Mouse (Mus musculus): ENCODE data around the gene Psmf1. TPM values are rescaled to one million over a fixed set of nuclear protein-coding genes. Genes with fewer than 3 reads are reported as not detected.

Gene Psmf1
- polyA plus RNA-seq, 1 experiment from 2014 or later: 28.0 TPM

DNA sequence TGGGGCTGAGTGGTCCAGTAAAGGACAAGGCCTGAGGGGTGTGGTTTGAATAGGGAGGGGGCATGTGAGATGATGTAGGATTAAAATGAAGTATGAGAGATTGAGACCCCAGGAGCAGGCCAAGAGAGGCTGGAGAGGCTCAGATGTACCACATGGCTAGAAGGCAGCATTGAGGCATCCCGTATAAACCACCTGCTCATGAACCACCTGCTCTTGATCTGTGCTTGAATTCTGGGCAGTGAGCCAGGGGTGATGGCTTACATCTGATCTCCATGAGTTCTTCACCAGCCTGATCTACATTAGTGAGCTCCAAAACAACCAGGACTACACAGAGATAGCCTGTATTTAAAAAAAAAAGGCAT is 73.0 kb downstream of the Psmf1 start:
- H3K4me1 ChIP-seq: 0 out of 2 replicates have a peak, but pooled peaks cover 5% of the 10 kb centered on the region
- no peak overlapping the region for H3K4me2 ChIP-seq
- H3K4me3 ChIP-seq: no peak overlapping the region
- WGBS: 41% methylated on average over 1 of the region's 1 CpGs
- no peak overlapping the region for H3K9ac ChIP-seq
- H3K36me3 ChIP-seq: no peaks in the 10 kb centered on the region
- no peaks in the 10 kb centered on the region for H3K9me3 ChIP-seq
- peaks cover 44% of the 10 kb centered on the region for H3K27me3 ChIP-seq (replicated peaks)
- ATAC-seq (ENCODE audit: extremely low read depth, insufficient number of reproducible peaks, low FRiP score, low TSS enrichment): no peak
- no peak overlapping the region for H3K27ac ChIP-seq (replicated peaks)

DNA sequence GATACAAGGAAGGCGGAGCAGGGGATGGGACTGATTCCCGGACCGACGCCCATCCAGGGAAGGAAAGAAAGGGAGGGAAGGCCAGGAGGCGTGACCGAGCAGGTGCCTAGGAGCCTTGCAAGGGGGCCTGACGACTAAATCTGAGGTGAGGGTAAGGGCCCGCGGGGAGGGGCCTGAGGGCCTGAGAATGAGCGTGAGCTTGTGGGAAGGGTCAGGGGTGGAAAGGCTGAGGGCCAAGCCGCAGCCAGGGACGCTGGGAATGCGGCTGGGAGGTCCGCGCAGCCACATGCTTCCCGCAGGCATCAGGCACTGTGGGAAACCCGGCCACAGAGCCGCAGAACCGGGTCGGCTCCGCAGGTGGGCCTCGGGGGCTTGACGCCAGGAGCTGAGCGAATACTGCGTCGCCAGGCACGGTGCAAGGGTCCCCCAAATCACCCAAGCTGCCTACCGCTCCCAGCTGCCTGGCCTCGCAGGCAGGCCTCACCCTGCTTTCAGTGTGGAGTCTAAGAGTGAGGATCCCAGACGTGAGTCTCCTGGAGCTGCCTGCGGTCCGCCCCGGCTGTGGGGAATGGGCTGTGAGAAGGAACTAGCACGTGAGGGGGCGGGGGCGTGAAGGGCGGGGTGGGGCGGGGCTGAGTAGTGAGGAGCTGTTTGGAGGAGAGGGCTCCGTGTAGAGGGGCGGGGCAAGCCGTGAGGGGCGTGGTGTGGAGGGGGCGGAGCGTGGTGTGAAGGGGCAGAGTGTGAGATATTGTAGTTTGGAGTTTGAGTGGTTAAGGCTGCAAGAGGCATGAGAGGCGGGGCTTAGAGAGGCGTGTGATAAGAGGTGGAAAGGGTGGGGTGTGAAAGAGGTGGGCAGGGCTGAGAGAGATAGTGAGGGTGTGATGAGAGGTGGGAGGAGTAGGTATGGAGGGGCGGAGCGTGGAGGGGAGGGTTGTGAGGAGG is 73.7 kb downstream of the Psmf1 start:
- no peak overlapping the region; the same call in 1 of the 2 replicates for H3K9ac ChIP-seq
- no peak overlapping the region for H3K27ac ChIP-seq (replicated peaks)
- no peaks in the 10 kb centered on the region for H3K9me3 ChIP-seq
- H3K4me2 ChIP-seq: peak overlapping the region; percentile 49
- peaks cover 44% of the 10 kb centered on the region for H3K27me3 ChIP-seq (replicated peaks)
- no peaks in the 10 kb centered on the region for H3K36me3 ChIP-seq
- peak overlapping the region; percentile 13; the same call in 1 of the 2 replicates for H3K4me3 ChIP-seq
- no peak for ATAC-seq (ENCODE audit: extremely low read depth, insufficient number of reproducible peaks, low FRiP score, low TSS enrichment)
- H3K4me1 ChIP-seq: 0 out of 2 replicates have a peak, but pooled peaks cover 5% of the 10 kb centered on the region
- 28% methylated on average over 48 of the region's 48 CpGs for WGBS

DNA sequence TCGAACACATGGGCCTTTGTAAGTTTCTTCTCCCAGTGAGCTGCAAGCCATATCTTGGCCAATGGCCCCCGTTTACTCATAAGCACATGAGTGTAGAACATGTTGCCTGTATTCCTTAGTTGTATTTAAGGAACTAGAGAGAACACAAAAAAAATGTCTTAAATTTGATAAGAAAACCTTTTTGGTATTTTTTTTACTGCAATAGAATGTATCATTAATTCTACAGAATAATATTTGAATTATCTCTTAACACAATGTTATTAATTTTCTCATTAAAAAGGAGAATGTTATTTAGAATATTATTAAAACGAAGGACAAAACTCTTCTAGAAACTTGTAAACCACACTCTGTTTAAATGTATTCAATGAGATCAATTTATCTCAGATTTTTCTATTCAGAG is 75.6 kb downstream of the Psmf1 start, which contains the start of gene Rad21l:
Gene Rad21l, minus strand, starts transcription at position 101 of the 400 bp plus-strand sequence.
- H3K27me3 ChIP-seq (replicated peaks): peaks cover 34% of the 10 kb centered on the region
- H3K4me3 ChIP-seq: no peak within 1 kb of the TSS
- no peaks in the 10 kb centered on the region for H3K9me3 ChIP-seq
- H3K4me1 ChIP-seq: 0 out of 2 replicates have a peak, but pooled peaks cover 5% of the 10 kb centered on the region
- H3K36me3 ChIP-seq: no peaks in the 10 kb centered on the region
- H3K9ac ChIP-seq: no peak within 1 kb of the TSS
- WGBS: 58% methylated on average over 3 of the region's 3 CpGs
- no peak within 1 kb of the TSS for H3K27ac ChIP-seq (replicated peaks)
- no peak within 1 kb of the TSS for H3K4me2 ChIP-seq
- no peak for ATAC-seq (ENCODE audit: extremely low read depth, insufficient number of reproducible peaks, low FRiP score, low TSS enrichment)

Other genes with a start within 250 kb of the Psmf1 start
- 657 and 732 TPM in 2 replicates for gene Fkbp1a, start 201.7 kb downstream of the Psmf1 start, polyA plus RNA-seq (2015; fragmentation: Nextera tagmentation; extraction: Ambion mirVana)
- gene Sdcbp2, start 171.6 kb downstream of the Psmf1 start, polyA plus RNA-seq (2015; fragmentation: Nextera tagmentation; extraction: Ambion mirVana): 1.6 and 2.0 TPM in 2 replicates
- gene Snph, start 111.6 kb downstream of the Psmf1 start, polyA plus RNA-seq (2015; fragmentation: Nextera tagmentation; extraction: Ambion mirVana): 0.31 and 0.37 TPM in 2 replicates
- not detected in 2 replicates for gene Rad21l, start 75.7 kb downstream of the Psmf1 start, polyA plus RNA-seq (2015; fragmentation: Nextera tagmentation; extraction: Ambion mirVana)
- gene Tmem74b, start 42.2 kb downstream of the Psmf1 start, polyA plus RNA-seq (2015; fragmentation: Nextera tagmentation; extraction: Ambion mirVana): 1.8 and 3.1 TPM in 2 replicates
- not detected in 2 replicates for gene Rspo4, start 98.7 kb upstream of the Psmf1 start, polyA plus RNA-seq (2015; fragmentation: Nextera tagmentation; extraction: Ambion mirVana)
- 0.05 and 0.28 TPM in 2 replicates for gene Angpt4, start 167.0 kb upstream of the Psmf1 start, polyA plus RNA-seq (2015; fragmentation: Nextera tagmentation; extraction: Ambion mirVana)
- 9.3 and 10.2 TPM in 2 replicates for gene Fam110a, start 236.0 kb upstream of the Psmf1 start, polyA plus RNA-seq (2015; fragmentation: Nextera tagmentation; extraction: Ambion mirVana)